Mouse (Mus musculus): ENCODE measurements around the gene Gm6358.
"Not testable (repeated sequence)": the region's sequence is repeated elsewhere in the genome, so short reads cannot be mapped to it uniquely, and the experiment has no call there.

The Gm6358 gene

GRCm38 (mm10) chr16:89140551-89140950 lies at the start of gene Gm6358:
Gm6358 (plus strand) TSS chr16:89140851.
- DNase-seq (ENCODE audit: low spot score in 2 of 2) = no peak

GRCm38 (mm10) chr16:89150786-89151185 lies 10.1 kb downstream of the Gm6358 start, which contains the start of gene Gm10061:
Gm10061 (plus strand) TSS chr16:89151086.
- DNase-seq (ENCODE audit: low spot score in 2 of 2) = no peak

- DNase-seq (ENCODE audit: low spot score in 2 of 2) = no peak
Observed at GRCm38 (mm10) chr16:89157652-89158051, 17.0 kb downstream of the Gm6358 start, which contains the start of gene Gm9789. Gm9789 (plus strand) TSS chr16:89157952.

- DNase-seq (ENCODE audit: low spot score in 2 of 2) = not testable (repeated sequence)
Observed at GRCm38 (mm10) chr16:89169190-89169589, 28.5 kb downstream of the Gm6358 start, which contains the start of gene Gm7735. Gm7735 (plus strand) TSS chr16:89169490.

DNA sequence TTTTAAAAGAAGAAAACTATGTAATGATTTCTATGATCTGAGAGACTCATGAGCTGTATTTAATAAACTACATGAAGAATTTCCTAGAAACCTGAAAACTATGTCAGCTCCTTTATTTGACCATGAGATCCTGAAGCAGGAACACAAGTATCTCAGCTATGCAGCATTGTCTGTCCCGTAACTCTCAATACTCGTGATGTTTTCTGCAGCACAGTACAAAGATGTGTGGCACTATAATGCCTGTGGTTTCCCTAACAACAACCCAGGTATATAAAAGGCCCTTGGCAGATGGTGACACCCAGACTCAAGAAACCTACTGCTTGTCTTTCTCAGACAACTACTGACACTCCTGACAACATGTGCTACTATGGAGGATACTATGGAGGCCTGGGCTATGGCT lies 33.8 kb downstream of the Gm6358 start, which contains the start of gene 1110057P08Rik:
Gene 1110057P08Rik (plus strand): TSS at position 301 of the 400 bp plus-strand sequence.
- DNase-seq (ENCODE audit: low spot score in 2 of 2) = no peak

- no peak for DNase-seq (ENCODE audit: low spot score in 2 of 2)
Observed at GRCm38 (mm10) chr16:89188621-89189020, 48.0 kb downstream of the Gm6358 start.
